Mouse (Mus musculus): Measurements from ENCODE around the gene Runx2. TPM values are rescaled to one million over a fixed set of nuclear protein-coding genes. Genes with fewer than 3 reads are reported as not detected.

Runx2 gene
- polyA plus RNA-seq, 1 experiment from 2014 or later = 4.0 TPM

GRCm38 (mm10) chr17:44821940-44822339, 7.3 kb upstream of the Runx2 start:
- H3K9me3 ChIP-seq (replicated peaks; ENCODE audit: low read length) = no peaks in the 10 kb centered on the region
- no peak for ATAC-seq (replicated peaks; ENCODE audit: low FRiP score, low read depth)
- H3K36me3 ChIP-seq (ENCODE audit: insufficient read depth, low read length) = no peaks in the 10 kb centered on the region
- no peak for TF ChIP-seq CTCF (IDR thresholded peaks at IDR 0.05; ENCODE audit: low read depth)
- no peak overlapping the region for H3K4me3 ChIP-seq (replicated peaks; ENCODE audit: low read depth, low read length)
- 87% methylated on average over 5 of the region's 5 CpGs for WGBS
- DNase-seq (ENCODE audit: low spot score) = no peak
- H3K27me3 ChIP-seq (ENCODE audit: insufficient read depth, low read length) = no peaks in the 10 kb centered on the region
- H3K9ac ChIP-seq (ENCODE audit: low read depth, low read length) = no peak overlapping the region
- no peak overlapping the region for H3K27ac ChIP-seq
- H3K4me1 ChIP-seq (replicated peaks; ENCODE audit: insufficient read depth, low read length) = no peaks in the 10 kb centered on the region
- H3K4me2 ChIP-seq (ENCODE audit: low read length) = no peak overlapping the region

GRCm38 (mm10) chr17:44819816-44820215, 5.2 kb upstream of the Runx2 start:
- Histone ChIP-seq H3K4me1 (replicated peaks; ENCODE audit: insufficient read depth, low read length) (0 out of 2 replicates have a peak, but pooled peaks cover 2% of the 10 kb centered on the region), H3K4me3 (replicated peaks; ENCODE audit: low read depth, low read length) (no peak overlapping the region), H3K9ac (ENCODE audit: low read depth, low read length) (no peak overlapping the region), H3K27me3 (ENCODE audit: insufficient read depth, low read length) (no peaks in the 10 kb centered on the region), H3K4me2 (ENCODE audit: low read length) (no peak overlapping the region), H3K9me3 (replicated peaks; ENCODE audit: low read length) (no peaks in the 10 kb centered on the region), H3K27ac (no peak overlapping the region), H3K36me3 (ENCODE audit: insufficient read depth, low read length) (no peaks in the 10 kb centered on the region)
- no peak for DNase-seq (ENCODE audit: low spot score)
- 81% methylated on average over 4 of the region's 4 CpGs for WGBS
- no peak for ATAC-seq (replicated peaks; ENCODE audit: low FRiP score, low read depth)
- TF ChIP-seq CTCF (IDR thresholded peaks at IDR 0.05; ENCODE audit: low read depth) = no peak

GRCm38 (mm10) chr17:44818825-44819224, 4.2 kb upstream of the Runx2 start:
- Histone ChIP-seq H3K9me3 (replicated peaks; ENCODE audit: low read length) (no peaks in the 10 kb centered on the region), H3K4me3 (replicated peaks; ENCODE audit: low read depth, low read length) (no peak overlapping the region), H3K4me2 (ENCODE audit: low read length) (no peak overlapping the region), H3K27me3 (ENCODE audit: insufficient read depth, low read length) (no peaks in the 10 kb centered on the region), H3K27ac (no peak overlapping the region), H3K4me1 (replicated peaks; ENCODE audit: insufficient read depth, low read length) (0 out of 2 replicates have a peak, but pooled peaks cover 2% of the 10 kb centered on the region), H3K9ac (ENCODE audit: low read depth, low read length) (no peak overlapping the region), H3K36me3 (ENCODE audit: insufficient read depth, low read length) (no peaks in the 10 kb centered on the region)
- ATAC-seq (replicated peaks; ENCODE audit: low FRiP score, low read depth) (no peak), DNase-seq (ENCODE audit: low spot score) (no peak)
- WGBS = 79% methylated on average over 2 of the region's 2 CpGs
- TF ChIP-seq CTCF (IDR thresholded peaks at IDR 0.05; ENCODE audit: low read depth) = no peak

- no peak overlapping the region for H3K4me2 ChIP-seq (ENCODE audit: low read length)
- no peak overlapping the region for H3K9ac ChIP-seq (ENCODE audit: low read depth, low read length)
- H3K36me3 ChIP-seq (ENCODE audit: insufficient read depth, low read length) = no peaks in the 10 kb centered on the region
- DNase-seq (ENCODE audit: low spot score) (no peak), ATAC-seq (replicated peaks; ENCODE audit: low FRiP score, low read depth) (no peak)
- H3K27ac ChIP-seq = no peak overlapping the region
- H3K27me3 ChIP-seq (ENCODE audit: insufficient read depth, low read length) = no peaks in the 10 kb centered on the region
- no peak overlapping the region for H3K4me3 ChIP-seq (replicated peaks; ENCODE audit: low read depth, low read length)
- TF ChIP-seq CTCF (IDR thresholded peaks at IDR 0.05; ENCODE audit: low read depth) = no peak
- H3K9me3 ChIP-seq (replicated peaks; ENCODE audit: low read length) = no peaks in the 10 kb centered on the region
- no peaks in the 10 kb centered on the region for H3K4me1 ChIP-seq (replicated peaks; ENCODE audit: insufficient read depth, low read length)
- 75% methylated on average over 1 of the region's 1 CpGs for WGBS
Observed at GRCm38 (mm10) chr17:44807031-44807430, 7.6 kb downstream of the Runx2 start.

GRCm38 (mm10) chr17:44797331-44797730, 17.3 kb downstream of the Runx2 start:
- no peaks in the 10 kb centered on the region for H3K4me1 ChIP-seq (replicated peaks; ENCODE audit: insufficient read depth, low read length)
- H3K36me3 ChIP-seq (ENCODE audit: insufficient read depth, low read length) = no peaks in the 10 kb centered on the region
- DNase-seq (ENCODE audit: low spot score) (peak; percentile 10), ATAC-seq (replicated peaks; ENCODE audit: low FRiP score, low read depth) (no peak)
- no peak for TF ChIP-seq CTCF (IDR thresholded peaks at IDR 0.05; ENCODE audit: low read depth)
- H3K9me3 ChIP-seq (replicated peaks; ENCODE audit: low read length) = no peaks in the 10 kb centered on the region
- no peak overlapping the region for H3K4me2 ChIP-seq (ENCODE audit: low read length)
- no peaks in the 10 kb centered on the region for H3K27me3 ChIP-seq (ENCODE audit: insufficient read depth, low read length)
- H3K9ac ChIP-seq (ENCODE audit: low read depth, low read length) = no peak overlapping the region
- H3K4me3 ChIP-seq (replicated peaks; ENCODE audit: low read depth, low read length) = no peak overlapping the region
- no peak overlapping the region for H3K27ac ChIP-seq
- WGBS = 48% methylated on average over 3 of the region's 3 CpGs

- Histone ChIP-seq H3K9me3 (replicated peaks; ENCODE audit: low read length) (no peaks in the 10 kb centered on the region), H3K27me3 (ENCODE audit: insufficient read depth, low read length) (no peaks in the 10 kb centered on the region), H3K27ac (no peak overlapping the region), H3K36me3 (ENCODE audit: insufficient read depth, low read length) (peaks cover 4% of the 10 kb centered on the region; the same call in 1 of the 2 replicates), H3K9ac (ENCODE audit: low read depth, low read length) (no peak overlapping the region), H3K4me3 (replicated peaks; ENCODE audit: low read depth, low read length) (no peak overlapping the region), H3K4me2 (ENCODE audit: low read length) (no peak overlapping the region), H3K4me1 (replicated peaks; ENCODE audit: insufficient read depth, low read length) (no peaks in the 10 kb centered on the region)
- WGBS = 90% methylated on average over 12 of the region's 12 CpGs
- DNase-seq (ENCODE audit: low spot score) = no peak
- TF ChIP-seq CTCF (IDR thresholded peaks at IDR 0.05; ENCODE audit: low read depth) = no peak
- ATAC-seq (replicated peaks; ENCODE audit: low FRiP score, low read depth) = no peak
Observed at GRCm38 (mm10) chr17:44792218-44792917, 22.2 kb downstream of the Runx2 start.

Data from kidney, postnatal 0 days (tissue).